Mouse (Mus musculus) megakaryocyte-erythroid progenitor cell, adult 5-6 weeks (primary cell): ENCODE measurements around the gene Foxi2. TPM values are rescaled to one million over a fixed set of nuclear protein-coding genes. Genes with fewer than 3 reads are reported as not detected.

Experiments used
- total RNA-seq, 2 experiments: library from RNA; stranded (forward) in 1 of 2; stranded (reverse) in 1 of 2; fragments of 200-1000, 215-1000 nt in 1 of 2; fragments of >200 nt in 1 of 2; fragmentation: Nextera tagmentation in 1 of 2; gene quantifications; 2 replicates each; pipeline ENCODE4 v1.2.3; 2014 to 2017

Foxi2 gene
- total RNA-seq, 2 experiments from 2014 or later: not detected

Other genes with a start within 250 kb of the Foxi2 start
- not detected in 2 replicates for gene Nps, start 151.6 kb upstream of the Foxi2 start, total RNA-seq (2014; fragmentation: Nextera tagmentation)
- not detected in 2 replicates for gene Nps, start 151.6 kb upstream of the Foxi2 start, total RNA-seq (2017)
- gene Clrn3, start 118.3 kb downstream of the Foxi2 start, total RNA-seq (2014; fragmentation: Nextera tagmentation): not detected in 2 replicates
- not detected in 2 replicates for gene Clrn3, start 118.3 kb downstream of the Foxi2 start, total RNA-seq (2017)
- gene Ptpre, start 127.2 kb downstream of the Foxi2 start, total RNA-seq (2014; fragmentation: Nextera tagmentation): 33.6 and 33.9 TPM in 2 replicates
- 21.4 and 39.7 TPM in 2 replicates for gene Ptpre, start 127.2 kb downstream of the Foxi2 start, total RNA-seq (2017)